Mouse (Mus musculus) midbrain, postnatal 0 days (tissue): ENCODE measurements around the gene Rapgef3. TPM values are rescaled to one million over a fixed set of nuclear protein-coding genes. Genes with fewer than 3 reads are reported as not detected.
A peak's percentile ranks its signal among the peaks of the same experiment; 100 is the strongest.

Experiments used
- ATAC-seq: fragments of 200-750 bp; cut with Nextera tagmentation; 2 replicates; pipeline ENCODE4 v1.8.0; 2017; ENCODE audit warnings: moderate number of reproducible peaks, mild to moderate bottlenecking, moderate TSS enrichment, moderate library complexity; ENCODE audit not compliant: low FRiP score
- DNase-seq: peaks from one replicate; pipeline ENCODE4 v3.0.0-alpha.2; 2015; ENCODE audit warnings: low spot score
- H3K27ac ChIP-seq: fragments of 300-500 bp; sonication (generic); 2 replicates; pipeline ENCODE4 v1.5.1; 2014; ENCODE audit warnings: low read depth, mild to moderate bottlenecking, low read length, mixed read lengths
- H3K27me3 ChIP-seq: fragments of 300-500 bp; sonication (generic); 2 replicates; pipeline ENCODE4 v1.6.1; 2014; ENCODE audit warnings: low read length, control low read depth, mixed read lengths; ENCODE audit not compliant: insufficient read depth
- H3K36me3 ChIP-seq: fragments of 300-500 bp; sonication (generic); 2 replicates; pipeline ENCODE4 v1.6.1; 2014; ENCODE audit warnings: low read length, control low read depth, mixed read lengths; ENCODE audit not compliant: insufficient read depth
- H3K4me1 ChIP-seq: fragments of 300-500 bp; sonication (generic); 2 replicates; pipeline ENCODE4 v1.6.1; 2014; ENCODE audit warnings: mild to moderate bottlenecking, control low read depth, antibody characterized with exemption, low read length, mixed read lengths; ENCODE audit not compliant: insufficient read depth
- H3K4me2 ChIP-seq: fragments of 300-500 bp; sonication (generic); 2 replicates; pipeline ENCODE4 v1.6.1; 2014; ENCODE audit warnings: low read depth, mild to moderate bottlenecking, low read length, mixed read lengths; ENCODE audit not compliant: poor library complexity, severe bottlenecking
- H3K4me3 ChIP-seq: fragments of 300-500 bp; sonication (generic); 2 replicates; pipeline ENCODE4 v1.5.1; 2014; ENCODE audit warnings: low read depth, mild to moderate bottlenecking, low read length, moderate library complexity
- H3K9ac ChIP-seq: fragments of 300-500 bp; sonication (generic); replicated peaks from 2 replicates; pipeline ENCODE4 v1.6.1; 2014; ENCODE audit warnings: mild to moderate bottlenecking, low read length, moderate library complexity, mixed read lengths; ENCODE audit not compliant: poor library complexity, severe bottlenecking
- H3K9me3 ChIP-seq: fragments of 300-500 bp; sonication (generic); 2 replicates; pipeline ENCODE4 v1.6.1; 2016; ENCODE audit warnings: low read length, control low read depth
- CTCF ChIP-seq: IDR thresholded peaks from 2 replicates; pipeline ENCODE4 v1.5.1; 2016; ENCODE audit warnings: antibody characterized with exemption, mild to moderate bottlenecking
- WGBS: fragments of 180-500 bp; shearing (Covaris S2); extraction: QIAGEN DNeasy Blood & Tissue Kit; methylation state at CpG from one replicate; pipeline ENCODE4 v1.1.7; 2014; 5-methylcytosine and 5-hydroxymethylcytosine counted together
- polyA plus RNA-seq: library from polyadenylated mRNA; unstranded; fragments of >200 nt; fragmentation: Nextera tagmentation; extraction: Ambion mirVana; gene quantifications from 2 replicates; pipeline ENCODE4 v1.2.1, GENCODE M21; 2015
- total RNA-seq: library from RNA; depleted of rRNA; stranded (reverse); fragments of >200 nt; gene quantifications from 2 replicates; pipeline ENCODE4 v1.2.3, GENCODE M21; 2014

Rapgef3 gene
- total and polyA plus RNA-seq, 2 experiments from 2014 or later, result 16.5 to 34.9 TPM

GRCm38 (mm10) chr15:97716782-97717181, 51.0 kb downstream of the Rapgef3 start:
- H3K9me3 ChIP-seq, result no peaks in the 10 kb centered on the region
- ATAC-seq (no peak), DNase-seq (no peak)
- H3K27ac ChIP-seq, result no peak overlapping the region
- no peaks in the 10 kb centered on the region for H3K36me3 ChIP-seq
- no peak overlapping the region for H3K4me3 ChIP-seq
- H3K4me2 ChIP-seq, result no peak overlapping the region
- WGBS, result 95% methylated on average over 11 of the region's 11 CpGs
- H3K9ac ChIP-seq, result no peak overlapping the region
- H3K4me1 ChIP-seq, result no peaks in the 10 kb centered on the region
- no peak for TF ChIP-seq CTCF
- no peaks in the 10 kb centered on the region; the same call in 1 of the 2 replicates for H3K27me3 ChIP-seq

- Histone ChIP-seq H3K9me3 (no peaks in the 10 kb centered on the region), H3K4me1 (no peaks in the 10 kb centered on the region), H3K4me2 (no peak overlapping the region), H3K4me3 (no peak overlapping the region), H3K27me3 (no peaks in the 10 kb centered on the region; the same call in 1 of the 2 replicates), H3K9ac (no peak overlapping the region), H3K36me3 (no peaks in the 10 kb centered on the region), H3K27ac (no peak overlapping the region)
- ATAC-seq (no peak), DNase-seq (no peak)
- WGBS, result 85% methylated on average over 1 of the region's 1 CpGs
- TF ChIP-seq CTCF, result no peak
These were observed 52.0 kb downstream of the Rapgef3 start for GRCm38 (mm10) chr15:97715734-97716133.

GRCm38 (mm10) chr15:97715083-97715482, 52.7 kb downstream of the Rapgef3 start:
- ATAC-seq, result no peak
- Histone ChIP-seq H3K4me1 (no peaks in the 10 kb centered on the region), H3K27ac (no peak overlapping the region), H3K36me3 (no peaks in the 10 kb centered on the region), H3K9me3 (no peaks in the 10 kb centered on the region), H3K4me2 (no peak overlapping the region), H3K9ac (no peak overlapping the region), H3K4me3 (no peak overlapping the region), H3K27me3 (no peaks in the 10 kb centered on the region; the same call in 1 of the 2 replicates)
- DNase-seq, result no peak
- 91% methylated on average over 8 of the region's 8 CpGs for WGBS
- no peak for TF ChIP-seq CTCF

- Histone ChIP-seq H3K27me3 (no peaks in the 10 kb centered on the region), H3K9me3 (no peaks in the 10 kb centered on the region), H3K36me3 (no peaks in the 10 kb centered on the region), H3K9ac (no peak overlapping the region), H3K4me3 (no peak overlapping the region), H3K27ac (no peak overlapping the region), H3K4me2 (no peak overlapping the region), H3K4me1 (no peaks in the 10 kb centered on the region)
- 74% methylated on average over 6 of the region's 6 CpGs for WGBS
- no peak for DNase-seq
- ATAC-seq, result no peak
- TF ChIP-seq CTCF, result no peak
These were observed 55.2 kb downstream of the Rapgef3 start for GRCm38 (mm10) chr15:97712546-97712945.

DNA sequence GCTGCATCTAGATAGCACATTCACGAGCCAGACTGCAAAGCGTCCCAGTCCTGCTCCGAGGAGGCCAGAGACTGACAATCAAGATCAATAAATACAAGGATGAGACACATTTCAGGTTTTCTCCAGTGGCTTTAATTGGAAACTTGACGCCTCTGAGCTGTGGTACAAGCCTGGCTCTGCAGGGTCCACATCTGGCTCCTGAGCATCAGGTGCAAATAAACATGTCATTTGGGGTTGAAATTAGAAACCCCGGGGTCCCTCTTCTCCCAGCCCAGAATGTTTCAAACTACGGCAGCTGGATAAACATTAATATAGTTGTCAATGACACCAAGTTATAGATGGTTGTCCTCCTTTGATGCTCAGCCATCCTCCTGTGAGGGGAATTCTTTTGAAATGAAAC, 56.9 kb downstream of the Rapgef3 start:
- Histone ChIP-seq H3K4me2 (no peak overlapping the region), H3K36me3 (no peaks in the 10 kb centered on the region), H3K4me3 (no peak overlapping the region), H3K27me3 (no peaks in the 10 kb centered on the region), H3K9me3 (no peaks in the 10 kb centered on the region), H3K9ac (no peak overlapping the region), H3K27ac (no peak overlapping the region), H3K4me1 (no peaks in the 10 kb centered on the region; the same call in 1 of the 2 replicates)
- 72% methylated on average over 6 of the region's 6 CpGs for WGBS
- ATAC-seq (no peak), DNase-seq (no peak)
- no peak for TF ChIP-seq CTCF

- ATAC-seq (peak; percentile 84), DNase-seq (peak; percentile 89)
- Histone ChIP-seq H3K27me3 (no peaks in the 10 kb centered on the region), H3K36me3 (peaks cover 13% of the 10 kb centered on the region; the same call in 1 of the 2 replicates), H3K4me1 (no peaks in the 10 kb centered on the region; the same call in 1 of the 2 replicates), H3K4me3 (peak within 1 kb of the TSS; percentile 90), H3K9ac (peak within 1 kb of the TSS; percentile 91), H3K27ac (0 out of 2 replicates have a peak within 1 kb of the TSS, but pooled peaks have one; percentile 28), H3K4me2 (peak within 1 kb of the TSS; percentile 54), H3K9me3 (no peaks in the 10 kb centered on the region)
- under 1% methylated on average over 69 of the region's 71 CpGs for WGBS
- no peak for TF ChIP-seq CTCF
These were observed 62.3 kb downstream of the Rapgef3 start, which contains the start of gene Rpap3 for GRCm38 (mm10) chr15:97705211-97706050. Rpap3 (minus strand) TSS chr15:97705825.
